Mouse (Mus musculus) CD4-positive, CD25-positive, alpha-beta regulatory T cell, adult 2 months (primary cell): ENCODE measurements around the gene Vmn1r75.

Experiments
- DNase-seq: peaks from one replicate; pipeline ENCODE4 v3.0.0-alpha.2; 2012; ENCODE audit warnings: low read depth, low spot score

The Vmn1r75 gene

DNA sequence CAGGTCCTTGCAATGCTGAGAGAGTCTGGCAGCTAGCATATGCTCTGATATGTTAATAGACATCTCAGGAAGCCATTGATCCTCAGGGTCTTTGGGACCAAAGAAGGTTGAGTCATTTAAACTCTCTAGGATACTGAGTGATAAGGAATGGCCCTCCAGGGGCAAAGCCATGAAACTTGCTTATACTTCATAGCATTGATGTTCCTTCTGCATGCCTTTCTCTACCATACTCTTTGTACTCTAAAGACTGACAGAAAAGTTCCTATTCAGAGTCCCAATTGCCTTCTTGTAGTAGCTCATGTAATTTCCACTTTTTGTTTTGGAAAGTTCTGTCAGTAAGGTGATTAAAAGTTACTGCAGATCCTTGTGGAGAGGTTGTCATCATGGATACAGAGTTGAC lies at the start of gene Vmn1r75:
TSS of gene Vmn1r75 (plus strand) at position 301 of the 400 bp plus-strand sequence.
- DNase-seq, result no peak

DNA sequence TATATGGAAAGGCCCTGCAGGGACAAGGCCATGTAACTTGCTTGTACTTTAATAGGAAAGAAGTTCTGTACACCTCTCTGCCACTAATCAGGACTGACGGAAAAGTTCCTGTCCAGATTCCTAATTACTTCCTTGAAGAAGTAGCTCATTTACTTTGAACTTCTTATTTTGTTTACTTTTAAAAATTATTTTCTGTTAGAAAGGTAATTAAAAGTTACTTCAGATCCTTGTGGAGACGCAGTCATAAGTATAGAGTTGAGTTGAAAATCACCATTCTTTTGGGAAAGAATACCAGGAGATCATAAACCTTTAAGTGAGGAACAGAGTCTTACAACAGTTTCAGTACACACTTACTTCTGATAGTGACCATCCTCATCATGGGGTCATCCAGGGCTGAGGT lies 40.8 kb upstream of the Vmn1r75 start, which contains the start of gene Vmn1r74:
TSS of gene Vmn1r74 (plus strand) at position 301 of the 400 bp plus-strand sequence.
- no peak for DNase-seq
